Mouse (Mus musculus) liver, adult 2 months (tissue): ENCODE results near the gene Gm9040.
A peak's percentile ranks its signal among the peaks of the same experiment; 100 is the strongest.

Source experiments
- CTCF ChIP-seq: fragments of 200-500 bp; IDR thresholded peaks from 2 replicates; pipeline ENCODE4 v1.5.1; 2011; ENCODE audit warnings: low read depth, low read length, control low read depth
- POLR2A ChIP-seq: fragments of 200-500 bp; IDR thresholded peaks from 2 replicates; pipeline ENCODE4 v1.6.1; 2011; ENCODE audit warnings: low read length, control low read depth; ENCODE audit not compliant: insufficient read depth; ENCODE audit errors: extremely low read depth

- peak; percentile 88 for TF ChIP-seq CTCF
- no peak for TF ChIP-seq POLR2A
These were observed 43.7 kb upstream of the Gm9040 start for GRCm38 (mm10) chr10:118370443-118370842.
